Mouse (Mus musculus): ENCODE measurements around the gene Dync1i1.

- no peak for TF ChIP-seq POLR2A (IDR thresholded peaks at IDR 0.05; ENCODE audit: borderline replicate concordance, extremely low read depth, insufficient read depth, insufficient read length, poor library complexity, severe bottlenecking)
- no peak for TF ChIP-seq CTCF (IDR thresholded peaks at IDR 0.05; ENCODE audit: borderline replicate concordance, extremely low read depth, insufficient read depth, insufficient read length)
Measured at GRCm38 (mm10) chr6:6027664-6028063, 302.2 kb downstream of the Dync1i1 start.
